In the genomic region with DNA sequence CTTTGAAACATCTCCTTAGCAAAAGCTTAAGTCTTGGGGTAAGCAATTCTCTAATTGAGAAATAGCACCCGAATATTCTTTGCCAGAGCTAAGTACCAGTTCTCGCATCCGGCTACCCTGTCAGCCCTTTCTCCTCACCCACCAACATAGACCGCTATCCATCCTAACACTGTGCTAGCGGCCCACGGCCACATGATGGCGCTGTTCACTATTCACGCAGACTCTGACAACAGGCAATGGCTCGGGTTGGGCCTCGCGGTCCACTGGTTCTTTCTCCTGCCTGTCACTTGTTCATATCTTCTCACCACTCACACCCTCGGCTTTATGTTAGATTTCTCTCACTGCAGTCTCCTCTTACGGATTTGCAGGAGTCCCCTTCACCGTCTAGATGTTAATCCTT, we compare ENCODE assay signal across 8 mouse cellular contexts. TPM values are rescaled to one million over a fixed set of nuclear protein-coding genes. Genes with fewer than 3 reads are reported as not detected.
A peak's percentile ranks its signal among the peaks of the same experiment; 100 is the strongest.
DNase-seq lines count a peak whose midpoint lies in the region; ATAC-seq and TF ChIP-seq lines count a peak whose summit lies in the region.

No protein-coding gene starts in this region.

- no peaks in the 10 kb centered on the region for H3K9me3 ChIP-seq in hindbrain, embryonic 11.5 days (ENCODE audit: control insufficient read depth, low read length)
- no peaks in the 10 kb centered on the region for H3K9me3 ChIP-seq in hindbrain, embryonic 13.5 days

- WGBS in hindbrain, embryonic 11.5 days, result 59% methylated on average over 14 of the region's 14 CpGs
- WGBS in hindbrain, embryonic 13.5 days, result 57% methylated on average over 14 of the region's 14 CpGs

- no peaks in the 10 kb centered on the region for H3K36me3 ChIP-seq in hindbrain, embryonic 11.5 days (ENCODE audit: control insufficient read depth, insufficient read depth, low read length)
- no peaks in the 10 kb centered on the region for H3K36me3 ChIP-seq in hindbrain, embryonic 13.5 days

- no peak overlapping the region for H3K4me2 ChIP-seq in hindbrain, embryonic 11.5 days (replicated peaks; ENCODE audit: low read depth, low read length)
- no peak overlapping the region for H3K4me2 ChIP-seq in hindbrain, embryonic 13.5 days

- no peak overlapping the region for H3K4me3 ChIP-seq in hindbrain, embryonic 11.5 days (ENCODE audit: low read depth, low read length)
- H3K4me3 ChIP-seq in hindbrain, embryonic 13.5 days, result no peak overlapping the region
- H3K4me3 ChIP-seq in embryonic fibroblast, embryonic 13.5 days (ENCODE audit: insufficient read depth, low read length), result no peak overlapping the region

- H3K27ac ChIP-seq in hindbrain, embryonic 11.5 days (ENCODE audit: low read depth, low read length), result no peak overlapping the region
- no peak overlapping the region for H3K27ac ChIP-seq in hindbrain, embryonic 13.5 days
- no peak overlapping the region for H3K27ac ChIP-seq in embryonic fibroblast, embryonic 13.5 days (ENCODE audit: insufficient read depth, low read length)

- no peaks in the 10 kb centered on the region for H3K27me3 ChIP-seq in hindbrain, embryonic 11.5 days (ENCODE audit: control insufficient read depth, insufficient read depth, low read length)
- no peaks in the 10 kb centered on the region for H3K27me3 ChIP-seq in hindbrain, embryonic 13.5 days

- TF ChIP-seq CTCF in embryonic fibroblast, embryonic 13.5 days (IDR thresholded peaks at IDR 0.05; ENCODE audit: borderline replicate concordance, insufficient read depth, low read length), result peak; percentile 69; the same call in 1 of the 2 replicates

- no peaks in the 10 kb centered on the region for H3K4me1 ChIP-seq in hindbrain, embryonic 11.5 days (replicated peaks; ENCODE audit: control insufficient read depth, insufficient read depth, low read length)
- no peaks in the 10 kb centered on the region for H3K4me1 ChIP-seq in hindbrain, embryonic 13.5 days (replicated peaks)
- H3K4me1 ChIP-seq in embryonic fibroblast, embryonic 13.5 days (ENCODE audit: control insufficient read depth, insufficient read depth, low read length), result no peaks in the 10 kb centered on the region

- no peak for ATAC-seq in hindbrain, embryonic 11.5 days (ENCODE audit: low FRiP score)
- no peak for ATAC-seq in hindbrain, embryonic 13.5 days (ENCODE audit: low FRiP score)

- no peak for TF ChIP-seq POLR2A in embryonic fibroblast, embryonic 13.5 days (IDR thresholded peaks at IDR 0.05; ENCODE audit: low read depth, low read length)

- no peak overlapping the region for H3K9ac ChIP-seq in hindbrain, embryonic 11.5 days (ENCODE audit: low read depth, low read length)
- no peak overlapping the region for H3K9ac ChIP-seq in hindbrain, embryonic 13.5 days

- DNase-seq in hindbrain, embryonic 11.5 days (ENCODE audit: low spot score), result peak; percentile 52
- peak; percentile 74 for DNase-seq in CD4-positive, CD25-positive, alpha-beta regulatory T cell, adult 2 months (ENCODE audit: low read depth, low spot score)
- peak; percentile 83 for DNase-seq in adrenal gland, postnatal 14 days
- DNase-seq in layer of hippocampus, postnatal 36 days, result peak; percentile 18 to 19
- DNase-seq in naive thymus-derived CD4-positive, alpha-beta T cell, adult 2 months (ENCODE audit: low read depth), result peak; percentile 64
- DNase-seq in thymus, postnatal 4 days, result peak; percentile 77

RNA-seq across cellular contexts. Expression of gene Pla2g12a, which starts 14.7 kb away (rescaled TPM):
- polyA plus RNA-seq in hindbrain, embryonic 11.5 days (2014; fragmentation: Nextera tagmentation; extraction: Ambion mirVana), result 23.9 and 24.6 TPM in 2 replicates
- 28.3 and 30.0 TPM in 2 replicates for polyA plus RNA-seq in hindbrain, embryonic 13.5 days (2015; fragmentation: Nextera tagmentation; extraction: Ambion mirVana)
- 56.0 and 62.7 TPM in 2 replicates for total RNA-seq in adrenal gland, postnatal 14 days (2021)
- polyA plus RNA-seq in embryonic fibroblast, embryonic 13.5 days (2011; ENCODE audit: insufficient read length, low read depth, missing spikeins), result 21.1 and 30.5 TPM in 2 replicates
- total RNA-seq in layer of hippocampus, postnatal 36 days (2021), result 10 to 100 TPM; 24.3 to 27.2 TPM

RNA-seq across cellular contexts. Expression of gene Cfi, which starts 28.0 kb away (rescaled TPM):
- polyA plus RNA-seq in hindbrain, embryonic 11.5 days (2014; fragmentation: Nextera tagmentation; extraction: Ambion mirVana), result 0.54 and 0.63 TPM in 2 replicates
- 0.41 and 0.51 TPM in 2 replicates for polyA plus RNA-seq in hindbrain, embryonic 13.5 days (2015; fragmentation: Nextera tagmentation; extraction: Ambion mirVana)
- total RNA-seq in adrenal gland, postnatal 14 days (2021), result 3.5 and 67.6 TPM in 2 replicates
- polyA plus RNA-seq in embryonic fibroblast, embryonic 13.5 days (2011; ENCODE audit: insufficient read length, low read depth, missing spikeins), result not detected in 2 replicates
- total RNA-seq in layer of hippocampus, postnatal 36 days (2021), result not detected

RNA-seq across cellular contexts. Expression of gene Gar1, which starts 32.5 kb away (rescaled TPM):
- 36.9 and 44.4 TPM in 2 replicates for polyA plus RNA-seq in hindbrain, embryonic 11.5 days (2014; fragmentation: Nextera tagmentation; extraction: Ambion mirVana)
- 44.6 and 46.4 TPM in 2 replicates for polyA plus RNA-seq in hindbrain, embryonic 13.5 days (2015; fragmentation: Nextera tagmentation; extraction: Ambion mirVana)
- total RNA-seq in adrenal gland, postnatal 14 days (2021), result 67.1 and 89.6 TPM in 2 replicates
- 62.6 and 80.7 TPM in 2 replicates for polyA plus RNA-seq in embryonic fibroblast, embryonic 13.5 days (2011; ENCODE audit: insufficient read length, low read depth, missing spikeins)
- total RNA-seq in layer of hippocampus, postnatal 36 days (2021), result 10 to 100 TPM; 43.8 to 45.6 TPM

RNA-seq across cellular contexts. Expression of gene Casp6, which starts 37.5 kb away (rescaled TPM):
- 66.0 and 67.4 TPM in 2 replicates for polyA plus RNA-seq in hindbrain, embryonic 11.5 days (2014; fragmentation: Nextera tagmentation; extraction: Ambion mirVana)
- 36.5 and 38.7 TPM in 2 replicates for polyA plus RNA-seq in hindbrain, embryonic 13.5 days (2015; fragmentation: Nextera tagmentation; extraction: Ambion mirVana)
- total RNA-seq in adrenal gland, postnatal 14 days (2021), result 34.7 TPM in 2 replicates
- 21.5 and 27.9 TPM in 2 replicates for polyA plus RNA-seq in embryonic fibroblast, embryonic 13.5 days (2011; ENCODE audit: insufficient read length, low read depth, missing spikeins)
- 1 to 10 TPM; 7.0 to 8.6 TPM for total RNA-seq in layer of hippocampus, postnatal 36 days (2021)

RNA-seq across cellular contexts. Expression of gene Rrh, which starts 41.3 kb away (rescaled TPM):
- 0.20 TPM in 1 of 2 replicates, not detected in the other for polyA plus RNA-seq in hindbrain, embryonic 11.5 days (2014; fragmentation: Nextera tagmentation; extraction: Ambion mirVana)
- 0.22 and 0.29 TPM in 2 replicates for polyA plus RNA-seq in hindbrain, embryonic 13.5 days (2015; fragmentation: Nextera tagmentation; extraction: Ambion mirVana)
- total RNA-seq in adrenal gland, postnatal 14 days (2021), result 0.19 TPM in 1 of 2 replicates, not detected in the other
- 0.46 and 0.55 TPM in 2 replicates for polyA plus RNA-seq in embryonic fibroblast, embryonic 13.5 days (2011; ENCODE audit: insufficient read length, low read depth, missing spikeins)
- under 1 TPM; 0.45 to 0.66 TPM for total RNA-seq in layer of hippocampus, postnatal 36 days (2021)

Comparison
In these comparisons a context has a peak if more than half of its experiments do, and no peak if none do; other contexts are left out.
1. DNase-seq: peak in every context shown above with its lines; median percentile 83 in adrenal gland, postnatal 14 days; 77 in thymus, postnatal 4 days; 74 in CD4-positive, CD25-positive, alpha-beta regulatory T cell, adult 2 months; 64 in naive thymus-derived CD4-positive, alpha-beta T cell, adult 2 months; 52 in hindbrain, embryonic 11.5 days; 18 in layer of hippocampus, postnatal 36 days.